Mouse (Mus musculus) thymus, adult 18-20 months (tissue): ENCODE measurements around the gene Ifitm6.
A peak's percentile ranks its signal among the peaks of the same experiment; 100 is the strongest.
"Not testable (repeated sequence)": the region's sequence is repeated elsewhere in the genome, so short reads cannot be mapped to it uniquely, and the experiment has no call there.

Experiments used
- DNase-seq, 2 experiments: peaks; one replicate each; pipeline ENCODE4 v3.0.0; 2022; ENCODE audit warnings: mixed read lengths in 2 of 2

Ifitm6 gene

GRCm38 (mm10) chr7:141040867-141041606 is 23.3 kb upstream of the Ifitm6 start:
- no peak for DNase-seq

- DNase-seq = no peak
Measured at GRCm38 (mm10) chr7:141039386-141040107, 21.8 kb upstream of the Ifitm6 start.

- no peak for DNase-seq
Measured at GRCm38 (mm10) chr7:141038090-141039032, 20.6 kb upstream of the Ifitm6 start.

- not testable (repeated sequence) for DNase-seq
Measured at GRCm38 (mm10) chr7:141036624-141037023, 18.9 kb upstream of the Ifitm6 start.

- no peak for DNase-seq
Measured at GRCm38 (mm10) chr7:141032458-141033167, 14.9 kb upstream of the Ifitm6 start.

- DNase-seq = no peak
Measured at GRCm38 (mm10) chr7:141030390-141030789, 12.7 kb upstream of the Ifitm6 start.

GRCm38 (mm10) chr7:141028831-141029230 is 11.1 kb upstream of the Ifitm6 start, which contains the start of gene Gm17387:
Gm17387 (plus strand) TSS chr7:141029131.
- no peak for DNase-seq

- no peak for DNase-seq
Measured at GRCm38 (mm10) chr7:141026740-141027098, 9.0 kb upstream of the Ifitm6 start.

GRCm38 (mm10) chr7:141026097-141026739 is 8.5 kb upstream of the Ifitm6 start:
- DNase-seq = no peak

- DNase-seq = no peak
Measured at GRCm38 (mm10) chr7:141024865-141025838, 7.4 kb upstream of the Ifitm6 start.

GRCm38 (mm10) chr7:141021489-141022449 is 4.0 kb upstream of the Ifitm6 start:
- no peak for DNase-seq

- no peak for DNase-seq
Measured at GRCm38 (mm10) chr7:141019028-141019427, 1.3 kb upstream of the Ifitm6 start.

- DNase-seq = no peak
Measured at GRCm38 (mm10) chr7:141016707-141017697, 722 bp downstream of the Ifitm6 start.

GRCm38 (mm10) chr7:141011238-141011770 is 6.4 kb downstream of the Ifitm6 start:
- no peak for DNase-seq

GRCm38 (mm10) chr7:141010593-141010992 is 7.1 kb downstream of the Ifitm6 start, which contains the start of gene Ifitm3:
Ifitm3 (minus strand) TSS chr7:141010770.
- no peak for DNase-seq

GRCm38 (mm10) chr7:141009665-141010064 is 8.1 kb downstream of the Ifitm6 start:
- no peak for DNase-seq

- DNase-seq = peak; percentile 43 to 54
Measured at GRCm38 (mm10) chr7:141008938-141009660, 8.6 kb downstream of the Ifitm6 start.
